Mouse (Mus musculus) adrenal gland (tissue): ENCODE results near the gene Dmd.

Source experiments
- intact Hi-C: fragments of 180-260 bp; cut with DNase I; formaldehyde crosslinking; loops from one replicate; pipeline ENCODE4 v1.15.1; 2025

Gene Dmd

DNA sequence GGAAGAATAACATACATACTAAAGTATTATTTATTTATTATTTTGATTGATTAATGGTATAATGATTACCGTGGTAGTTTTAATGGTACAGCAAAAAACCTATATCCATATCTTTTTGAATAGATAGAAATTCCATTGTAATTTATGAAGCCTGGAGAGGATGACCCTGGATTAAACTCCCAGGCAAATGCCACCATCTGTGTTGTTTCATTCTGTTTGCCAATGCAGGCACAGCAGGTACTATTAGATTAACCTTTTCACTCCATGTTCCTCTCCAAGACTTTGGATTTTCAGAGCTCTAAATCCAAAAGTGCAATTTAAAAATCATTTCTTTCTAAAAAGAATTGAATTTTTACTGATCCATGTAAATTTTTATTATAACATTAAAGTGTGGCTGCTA is 1383.5 kb downstream of the Dmd start:
- intact Hi-C loops = no loop called here

DNA sequence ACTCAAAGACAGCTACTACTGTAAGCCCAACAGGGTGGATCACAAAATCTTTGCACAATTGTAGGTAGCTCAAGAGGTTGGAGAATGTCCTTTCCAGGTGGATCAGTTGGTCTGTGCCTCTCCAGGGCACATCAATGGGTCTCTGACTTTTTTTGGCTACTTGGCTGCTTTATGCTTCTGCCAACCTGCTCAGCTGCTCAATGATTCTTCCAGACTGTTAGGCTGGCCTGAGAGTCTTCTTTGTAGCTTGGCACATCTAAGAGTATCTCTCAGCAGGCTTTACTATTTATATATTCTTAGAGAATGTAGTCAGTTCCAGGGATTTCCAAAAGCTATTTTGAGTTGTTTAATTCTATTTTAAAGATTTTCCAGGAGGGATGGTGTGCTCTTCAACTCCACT is 1416.3 kb downstream of the Dmd start:
- intact Hi-C loops = no loop called here

GRCm38 (mm10) chrX:84435608-84436007 is 1486.9 kb downstream of the Dmd start:
- intact Hi-C loops = no loop called here

- intact Hi-C loops = no loop called here
Measured at GRCm38 (mm10) chrX:84436556-84436955, 1487.9 kb downstream of the Dmd start.

DNA sequence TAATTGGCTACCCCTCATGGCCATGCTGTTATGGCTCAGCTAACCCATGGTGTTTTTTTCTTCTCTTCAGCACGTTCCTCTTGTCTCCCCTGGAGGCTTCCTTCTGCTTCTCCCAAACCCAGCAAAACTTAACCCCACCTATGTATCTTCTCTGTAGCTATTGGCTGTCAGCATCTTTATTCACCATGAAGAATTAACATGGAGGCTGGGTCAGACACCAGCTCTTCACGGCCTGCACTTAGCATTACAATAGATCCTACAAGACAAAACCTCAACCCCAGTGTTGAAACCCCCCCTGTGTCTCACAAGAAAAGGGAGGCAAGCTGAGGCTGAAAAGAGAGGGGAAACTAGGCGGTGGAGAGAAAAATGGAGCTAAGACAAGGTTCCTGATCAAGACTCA is 1494.3 kb downstream of the Dmd start:
- intact Hi-C loops = no loop called here

- intact Hi-C loops = no loop called here
Measured at GRCm38 (mm10) chrX:84443985-84444384, 1495.3 kb downstream of the Dmd start.

GRCm38 (mm10) chrX:84444638-84445037 is 1496.0 kb downstream of the Dmd start:
- intact Hi-C loops = no loop called here

DNA sequence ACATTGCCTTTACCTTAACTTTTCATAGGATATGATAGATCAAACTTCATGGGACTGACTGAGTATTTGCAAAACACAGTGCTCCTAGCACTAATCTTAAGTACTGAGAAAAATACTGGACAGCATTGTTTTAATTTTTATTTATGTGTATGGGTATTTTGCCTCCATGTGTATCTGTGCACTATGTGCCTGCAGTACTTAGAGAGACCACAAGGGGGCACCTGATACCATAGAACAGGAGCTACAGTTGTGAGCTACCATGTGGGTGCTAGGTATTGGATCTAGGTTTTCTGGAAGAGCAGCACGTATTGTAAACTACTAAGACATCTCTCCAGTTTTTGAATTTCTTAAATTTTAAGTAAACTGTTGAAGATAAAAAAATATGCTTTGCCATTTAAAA is 1505.8 kb downstream of the Dmd start:
- intact Hi-C loops = no loop called here

DNA sequence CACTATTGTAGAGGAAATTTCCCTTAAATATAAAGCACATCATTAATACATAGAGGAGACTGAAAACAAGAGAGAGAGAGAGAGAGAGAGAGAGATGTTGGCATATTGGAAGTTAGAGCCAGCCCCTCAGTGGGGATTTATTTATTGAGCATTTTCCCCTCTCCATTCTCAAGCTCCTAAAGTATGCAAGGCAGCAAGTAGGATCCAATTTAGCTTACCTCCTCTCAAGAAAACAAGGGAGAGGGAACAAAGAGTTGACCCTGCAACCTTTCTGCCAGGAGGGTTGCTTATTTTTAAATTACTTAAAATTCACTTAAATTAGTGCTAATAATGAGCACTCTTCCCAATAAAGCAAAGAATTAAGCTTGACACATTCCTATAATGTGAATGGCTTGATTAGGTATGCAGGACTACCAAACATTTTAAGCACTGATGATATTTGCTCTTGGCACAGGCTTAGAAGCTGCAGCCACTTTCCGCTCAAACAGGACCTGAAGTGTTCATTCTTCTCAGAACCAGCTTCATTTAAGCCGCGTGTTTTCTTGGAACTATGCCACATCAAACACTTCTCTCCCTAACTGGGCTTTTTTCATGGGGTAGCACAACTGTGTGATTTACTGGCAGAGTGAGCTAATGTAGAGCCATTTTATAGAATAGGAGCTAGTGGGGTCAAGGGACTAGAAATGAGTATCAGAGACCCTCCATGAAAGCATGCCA is 1566.1 kb downstream of the Dmd start:
- intact Hi-C loops = no loop called here

DNA sequence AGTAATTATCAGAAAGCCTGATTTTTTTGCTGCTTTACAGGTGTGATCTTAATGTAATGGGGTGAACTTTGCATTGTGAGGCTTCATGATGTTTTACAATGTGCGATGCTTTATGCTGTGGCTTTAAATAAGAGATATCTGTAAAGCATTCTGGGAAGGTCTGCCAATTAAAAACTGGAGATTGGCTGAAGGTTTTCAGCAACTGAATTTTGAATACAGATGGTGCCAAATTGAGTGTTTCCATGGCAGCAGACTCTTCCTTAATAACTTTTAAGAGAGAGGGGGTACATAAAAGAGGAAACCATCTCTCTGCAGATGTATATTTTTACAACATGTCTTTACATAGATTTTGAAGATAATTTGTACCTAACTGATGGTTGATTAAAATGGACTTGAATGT is 1603.3 kb downstream of the Dmd start:
- intact Hi-C loops = no loop called here

- intact Hi-C loops = no loop called here
Measured at GRCm38 (mm10) chrX:84553441-84553840, 1604.8 kb downstream of the Dmd start.

GRCm38 (mm10) chrX:84598476-84598875 is 1649.8 kb downstream of the Dmd start:
- intact Hi-C loops = no loop called here

GRCm38 (mm10) chrX:84640446-84640845 is 1691.8 kb downstream of the Dmd start:
- intact Hi-C loops = no loop called here

DNA sequence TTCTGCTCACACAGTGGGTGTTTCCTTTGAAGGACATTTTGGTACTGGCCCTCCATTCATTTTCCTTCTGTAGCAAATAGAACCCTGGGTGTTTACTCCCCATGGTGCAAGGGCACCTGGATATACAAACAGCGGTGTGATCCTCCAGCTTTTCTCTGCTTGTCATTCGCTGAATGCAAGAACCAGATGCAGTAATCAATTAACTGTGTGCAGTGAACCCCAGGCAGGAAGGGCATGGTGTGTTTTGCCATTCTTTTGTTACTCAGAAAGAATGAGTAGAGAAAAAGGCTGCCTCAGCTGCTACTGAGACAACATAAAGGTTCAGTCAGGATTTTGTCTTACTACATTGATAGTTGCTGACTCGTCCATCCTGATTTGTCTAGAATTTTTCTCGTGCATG is 1799.0 kb downstream of the Dmd start:
- intact Hi-C loops = no loop called here

DNA sequence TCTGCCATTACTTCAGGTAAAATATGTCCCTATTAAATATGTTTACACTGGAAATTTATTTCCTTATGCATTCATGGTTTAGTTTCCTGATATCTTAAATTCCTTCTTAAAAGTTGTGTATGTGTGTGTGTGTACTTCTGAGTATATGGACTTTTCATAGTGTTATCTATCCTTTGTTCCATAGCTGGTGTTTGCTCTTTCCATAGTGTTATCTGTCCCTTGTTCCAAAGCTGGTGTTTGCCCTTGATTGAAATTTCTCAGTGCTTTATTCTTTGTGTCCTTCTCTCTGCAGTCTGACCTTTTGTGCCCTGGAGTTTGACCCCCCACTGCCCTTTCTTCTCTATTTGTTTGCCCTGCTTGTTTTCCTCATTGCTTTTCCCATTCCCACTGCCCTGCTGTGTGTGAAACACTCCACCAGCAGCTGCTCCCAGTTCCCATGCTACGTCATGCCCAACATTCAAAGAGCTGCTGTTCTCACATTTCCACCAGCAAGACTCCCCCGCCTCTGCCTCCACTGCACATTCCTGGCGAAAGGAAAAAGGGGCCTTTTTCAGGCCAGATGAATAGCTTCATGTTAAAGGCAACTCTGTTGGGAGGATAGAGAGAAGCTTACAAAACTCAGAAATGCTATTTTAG is 1911.5 kb downstream of the Dmd start:
- intact Hi-C loops = no loop called here

GRCm38 (mm10) chrX:84873090-84873489 is 1924.4 kb downstream of the Dmd start:
- intact Hi-C loops = no loop called here

GRCm38 (mm10) chrX:84878125-84878524 is 1929.5 kb downstream of the Dmd start:
- intact Hi-C loops = no loop called here

DNA sequence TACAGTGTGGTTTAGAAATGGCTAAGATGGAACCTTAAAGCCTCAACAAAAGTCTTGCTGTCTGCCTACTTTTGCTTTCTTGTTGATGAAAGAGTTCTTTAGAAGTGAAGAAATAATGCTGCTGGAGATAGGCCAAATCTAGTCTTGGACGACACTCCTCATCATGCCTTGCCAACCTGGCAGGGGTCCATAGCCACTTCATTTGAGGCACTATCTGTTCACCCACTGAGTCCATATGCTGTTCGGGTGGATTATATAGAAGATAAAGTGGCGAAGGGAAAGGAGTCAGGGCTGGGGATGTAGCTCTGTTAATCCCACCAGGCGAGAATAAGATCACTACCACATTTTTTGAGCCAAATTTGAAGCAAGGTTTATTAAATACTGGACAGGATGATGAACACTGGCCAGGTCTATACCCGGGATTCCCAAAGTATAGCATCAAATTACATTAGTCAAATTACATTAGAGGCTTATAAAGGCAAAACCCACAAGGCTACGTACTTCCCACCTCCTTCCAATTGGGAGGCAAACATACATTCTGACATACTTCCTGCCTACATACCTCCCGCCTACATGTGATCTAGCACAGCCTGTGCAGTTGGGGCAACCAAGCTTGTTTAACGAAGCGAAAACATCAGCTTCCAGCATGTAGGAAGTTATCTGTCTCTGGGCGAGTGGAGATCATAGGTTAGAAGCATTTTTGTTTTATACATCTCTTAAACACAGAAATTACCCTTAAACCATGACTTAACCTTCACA is 1984.2 kb downstream of the Dmd start:
- intact Hi-C loops = no loop called here

GRCm38 (mm10) chrX:84960557-84960956 is 2011.9 kb downstream of the Dmd start:
- intact Hi-C loops = no loop called here

DNA sequence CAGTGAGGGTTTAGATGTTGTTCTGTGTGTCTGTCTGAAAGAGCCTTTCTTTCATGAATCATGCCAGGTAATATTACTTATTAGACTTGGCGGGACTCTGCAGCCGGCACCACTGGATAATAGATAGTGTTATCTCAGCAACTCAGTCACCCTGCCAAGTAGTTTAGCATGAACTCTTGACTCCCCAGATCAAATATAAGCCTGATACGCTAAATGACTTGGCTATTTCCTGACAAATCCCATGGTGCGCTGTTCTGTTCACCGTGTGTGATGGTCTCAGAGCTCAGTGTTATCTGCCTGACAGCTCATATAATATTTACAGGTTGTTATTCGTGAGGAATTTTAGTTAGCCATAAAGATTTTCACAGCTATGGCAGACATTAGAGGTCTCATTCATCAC is 2012.3 kb downstream of the Dmd start:
- intact Hi-C loops = no loop called here

DNA sequence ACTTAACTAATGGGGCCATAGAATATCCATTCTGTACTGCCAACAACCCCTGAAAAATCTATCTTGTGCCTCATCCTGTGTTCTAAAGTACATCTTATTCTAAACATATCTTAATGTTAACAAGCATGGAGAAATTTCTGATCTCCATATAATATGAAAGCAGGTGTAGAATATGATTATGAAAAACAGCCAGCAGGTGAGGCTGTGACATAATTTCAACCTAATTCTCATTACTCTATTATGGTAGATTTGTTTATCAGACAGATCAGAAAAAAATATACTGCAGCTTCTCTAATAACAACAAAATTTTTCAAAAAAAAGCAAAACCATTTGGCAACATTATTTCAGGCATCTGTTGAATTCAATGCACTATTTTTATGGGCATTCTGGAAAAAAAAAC is 2059.6 kb downstream of the Dmd start:
- intact Hi-C loops = no loop called here

DNA sequence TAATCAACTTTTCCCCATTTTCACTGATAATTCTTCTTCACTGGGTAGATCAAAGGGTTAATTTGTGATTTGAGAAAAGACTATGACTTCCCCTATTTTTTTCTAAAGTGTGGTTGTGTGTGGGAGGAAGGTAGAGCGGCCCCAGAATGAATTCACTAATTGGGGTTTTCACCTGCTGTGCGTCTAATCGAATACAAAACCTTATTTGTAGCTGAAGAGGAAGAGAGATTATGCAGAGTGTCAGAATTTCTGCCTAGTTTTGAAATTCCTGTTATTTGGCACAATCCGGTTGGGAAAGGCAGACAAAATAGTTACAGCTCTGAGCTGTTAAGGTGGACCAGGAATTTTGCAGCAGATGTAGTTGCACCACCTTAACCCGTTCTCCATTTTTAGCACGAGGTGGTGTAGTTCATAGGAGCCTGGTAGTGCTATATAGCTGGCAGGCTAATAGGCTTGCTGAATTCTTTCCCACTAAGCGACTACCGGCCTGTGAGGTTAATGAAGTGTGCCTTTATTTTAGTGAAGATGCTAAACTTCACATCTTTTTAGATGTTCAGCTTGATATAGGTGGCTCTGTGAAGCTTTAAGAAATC is 2092.9 kb downstream of the Dmd start:
- intact Hi-C loops = no loop called here
